Mouse (Mus musculus): ENCODE results near the gene Hist2h3b. TPM values are rescaled to one million over a fixed set of nuclear protein-coding genes. Genes with fewer than 3 reads are reported as not detected.
"Not testable (repeated sequence)": the region's sequence is repeated elsewhere in the genome, so short reads cannot be mapped to it uniquely, and the experiment has no call there.

Hist2h3b gene
- polyA plus RNA-seq (2012; rRNA removed), result 10.1 and 14.1 TPM in 2 replicates

- WGBS, result 14% methylated on average over 30 of the region's 30 CpGs
- no peaks in the 10 kb centered on the region for H3K36me3 ChIP-seq (ENCODE audit: control insufficient read depth, insufficient read depth, low read length)
- H3K4me3 ChIP-seq (ENCODE audit: insufficient read depth, low read depth, low read length), result peak within 1 kb of the TSS; percentile 62
- no peak for TF ChIP-seq CTCF (conservative IDR thresholded peaks at IDR 0.05; ENCODE audit: insufficient read depth, insufficient read length, low read depth, low read length)
- TF ChIP-seq POLR2A (IDR thresholded peaks at IDR 0.05; ENCODE audit: low read depth, low read length), result peak; percentile 74
- peaks cover 8% of the 10 kb centered on the region; the same call in 1 of the 2 replicates for H3K4me1 ChIP-seq (ENCODE audit: control insufficient read depth, insufficient read depth, low read length)
- H3K27me3 ChIP-seq (replicated peaks; ENCODE audit: control insufficient read depth, insufficient read depth, low read length), result no peaks in the 10 kb centered on the region
- DNase-seq, result peak; percentile 91
- H3K27ac ChIP-seq (ENCODE audit: insufficient read depth, low read depth, low read length), result peak within 1 kb of the TSS; percentile 91
Observed at GRCm38 (mm10) chr3:96268051-96268775, at the start of gene Hist2h3b. Gene Hist2h3b (plus strand): TSS chr3:96268654.

- no peaks in the 10 kb centered on the region for H3K27me3 ChIP-seq (replicated peaks; ENCODE audit: control insufficient read depth, insufficient read depth, low read length)
- H3K27ac ChIP-seq (ENCODE audit: insufficient read depth, low read depth, low read length), result peak overlapping the region; percentile 94
- H3K4me1 ChIP-seq (ENCODE audit: control insufficient read depth, insufficient read depth, low read length), result peaks cover 15% of the 10 kb centered on the region; the same call in 1 of the 2 replicates
- H3K4me3 ChIP-seq (ENCODE audit: insufficient read depth, low read depth, low read length), result peak overlapping the region; percentile 74
- H3K36me3 ChIP-seq (ENCODE audit: control insufficient read depth, insufficient read depth, low read length), result no peaks in the 10 kb centered on the region
- under 1% methylated on average over 12 of the region's 12 CpGs for WGBS
- TF ChIP-seq POLR2A (IDR thresholded peaks at IDR 0.05; ENCODE audit: low read depth, low read length), result no peak
- peak; percentile 28; the same call in 1 of the 2 replicates for TF ChIP-seq CTCF (conservative IDR thresholded peaks at IDR 0.05; ENCODE audit: insufficient read depth, insufficient read length, low read depth, low read length)
- DNase-seq, result peak; percentile 49
Observed at GRCm38 (mm10) chr3:96219191-96219641, 49.2 kb upstream of the Hist2h3b start.

- no peaks in the 10 kb centered on the region for H3K36me3 ChIP-seq (ENCODE audit: control insufficient read depth, insufficient read depth, low read length)
- peaks cover 15% of the 10 kb centered on the region; the same call in 1 of the 2 replicates for H3K4me1 ChIP-seq (ENCODE audit: control insufficient read depth, insufficient read depth, low read length)
- H3K27me3 ChIP-seq (replicated peaks; ENCODE audit: control insufficient read depth, insufficient read depth, low read length), result no peaks in the 10 kb centered on the region
- peak within 1 kb of the TSS; percentile 74 for H3K4me3 ChIP-seq (ENCODE audit: insufficient read depth, low read depth, low read length)
- under 1% methylated on average over 37 of the region's 37 CpGs for WGBS
- no peak for TF ChIP-seq CTCF (conservative IDR thresholded peaks at IDR 0.05; ENCODE audit: insufficient read depth, insufficient read length, low read depth, low read length)
- peak within 1 kb of the TSS; percentile 94 for H3K27ac ChIP-seq (ENCODE audit: insufficient read depth, low read depth, low read length)
- peak; percentile 92 for DNase-seq
Observed at GRCm38 (mm10) chr3:96219661-96220130, 48.8 kb upstream of the Hist2h3b start, which contains the start of the genes Bola1 and Hist2h2ab. Gene Bola1 (minus strand): TSS chr3:96219709. Gene Hist2h2ab (plus strand): TSS chr3:96219865.

- H3K27me3 ChIP-seq (replicated peaks; ENCODE audit: control insufficient read depth, insufficient read depth, low read length); DNase-seq; H3K36me3 ChIP-seq (ENCODE audit: control insufficient read depth, insufficient read depth, low read length): not testable (repeated sequence)
- 1% methylated on average over 36 of the region's 47 CpGs for WGBS
- Histone ChIP-seq H3K4me1 (ENCODE audit: control insufficient read depth, insufficient read depth, low read length) (peaks cover 15% of the 10 kb centered on the region; the same call in 1 of the 2 replicates), H3K27ac (ENCODE audit: insufficient read depth, low read depth, low read length) (peak overlapping the region; percentile 94), H3K4me3 (ENCODE audit: insufficient read depth, low read depth, low read length) (peak overlapping the region; percentile 74)
Observed at GRCm38 (mm10) chr3:96220131-96220764, 48.2 kb upstream of the Hist2h3b start.

- WGBS, result under 1% methylated on average over 43 of the region's 43 CpGs
- Histone ChIP-seq H3K36me3 (ENCODE audit: control insufficient read depth, insufficient read depth, low read length) (no peaks in the 10 kb centered on the region), H3K4me3 (ENCODE audit: insufficient read depth, low read depth, low read length) (peak within 1 kb of the TSS; percentile 74), H3K27ac (ENCODE audit: insufficient read depth, low read depth, low read length) (peak within 1 kb of the TSS; percentile 94), H3K27me3 (replicated peaks; ENCODE audit: control insufficient read depth, insufficient read depth, low read length) (no peaks in the 10 kb centered on the region), H3K4me1 (ENCODE audit: control insufficient read depth, insufficient read depth, low read length) (peaks cover 19% of the 10 kb centered on the region; the same call in 1 of the 2 replicates)
- TF ChIP-seq POLR2A (IDR thresholded peaks at IDR 0.05; ENCODE audit: low read depth, low read length), result peak; percentile 86
- TF ChIP-seq CTCF (conservative IDR thresholded peaks at IDR 0.05; ENCODE audit: insufficient read depth, insufficient read length, low read depth, low read length), result no peak
- peak; percentile 97 for DNase-seq
Observed at GRCm38 (mm10) chr3:96220765-96221639, 47.5 kb upstream of the Hist2h3b start, which contains the start of the genes Hist2h2ac and Hist2h2be. Gene Hist2h2ac (minus strand): TSS chr3:96220880. Gene Hist2h2be (plus strand): TSS chr3:96221119.

GRCm38 (mm10) chr3:96221640-96222038 lies 46.8 kb upstream of the Hist2h3b start:
- no peaks in the 10 kb centered on the region for H3K27me3 ChIP-seq (replicated peaks; ENCODE audit: control insufficient read depth, insufficient read depth, low read length)
- TF ChIP-seq CTCF (conservative IDR thresholded peaks at IDR 0.05; ENCODE audit: insufficient read depth, insufficient read length, low read depth, low read length), result no peak
- TF ChIP-seq POLR2A (IDR thresholded peaks at IDR 0.05; ENCODE audit: low read depth, low read length), result no peak
- peaks cover 19% of the 10 kb centered on the region; the same call in 1 of the 2 replicates for H3K4me1 ChIP-seq (ENCODE audit: control insufficient read depth, insufficient read depth, low read length)
- 24% methylated on average over 9 of the region's 9 CpGs for WGBS
- H3K27ac ChIP-seq (ENCODE audit: insufficient read depth, low read depth, low read length), result peak overlapping the region; percentile 77
- peak overlapping the region; percentile 55 for H3K4me3 ChIP-seq (ENCODE audit: insufficient read depth, low read depth, low read length)
- no peaks in the 10 kb centered on the region for H3K36me3 ChIP-seq (ENCODE audit: control insufficient read depth, insufficient read depth, low read length)
- DNase-seq, result peak; percentile 33
